Mouse (Mus musculus) heart, postnatal 10 days (tissue): ENCODE measurements around the gene Tmem121b. TPM values are rescaled to one million over a fixed set of nuclear protein-coding genes. Genes with fewer than 3 reads are reported as not detected.

ENCODE experiments used
- total RNA-seq, 2 experiments: library from RNA; stranded (reverse); gene quantifications; 2 replicates each; pipeline ENCODE4 v1.2.3; 2021

Gene Tmem121b
- total RNA-seq, 2 experiments from 2014 or later = 0.05 TPM; not detected in 1

Other genes with a start within 250 kb of the Tmem121b start
- gene D330020A13Rik, start 199.4 kb downstream of the Tmem121b start, total RNA-seq = not detected
- under 1 TPM; 0.25 to 0.67 TPM for gene B4galnt3, start 199.2 kb downstream of the Tmem121b start, total RNA-seq
- gene Kdm5a, start 129.7 kb downstream of the Tmem121b start, total RNA-seq = 10 to 100 TPM; 46.0 to 47.5 TPM
- gene Ccdc77, start 129.4 kb downstream of the Tmem121b start, total RNA-seq = 10 to 100 TPM in 1 of 2 experiments, 1 to 10 TPM in 1; 9.4 to 11.6 TPM
- gene Il17ra, start 30.6 kb downstream of the Tmem121b start, total RNA-seq = 1 to 10 TPM; 2.9 to 3.6 TPM
- 10 to 100 TPM; 21.2 to 21.4 TPM for gene Hdhd5, start 37.5 kb upstream of the Tmem121b start, total RNA-seq
- gene Cecr2, start 172.6 kb upstream of the Tmem121b start, total RNA-seq = 10 to 100 TPM; 10.1 to 18.8 TPM